ENCODE assay signal across 9 mouse cellular contexts in genomic region chr5:74172208-74172607, GRCm38 (mm10). TPM values are rescaled to one million over a fixed set of nuclear protein-coding genes. Genes with fewer than 3 reads are reported as not detected.
DNase-seq lines count a peak whose midpoint lies in the region; ATAC-seq lines count a peak whose summit lies in the region.
"Had no signal": no experiment of that assay in that cellular context is flagged by ENCODE, and none has a peak within 500 bp of the region (broad histone marks: within the 10 kb centered on the region; RNA-seq: fewer than 3 reads in every experiment).

No protein-coding gene starts in this region.

- ATAC-seq in kidney, embryonic 15.5 days (replicated peaks; ENCODE audit: low FRiP score), result peak; percentile 76
- ATAC-seq in embryonic facial prominence, embryonic 12.5 days (ENCODE audit: insufficient number of reproducible peaks, insufficient read depth, low FRiP score, low TSS enrichment), result 0 out of 2 replicates have a peak, but pooled peaks have one; percentile 18
- ATAC-seq in heart, embryonic 16.5 days (replicated peaks; ENCODE audit: extremely low read depth, insufficient read depth, low FRiP score), result peak; percentile 73

- peaks cover 53% of the 10 kb centered on the region for H3K4me1 ChIP-seq in kidney, embryonic 15.5 days
- H3K4me1 ChIP-seq in embryonic facial prominence, embryonic 12.5 days, result peaks cover 72% of the 10 kb centered on the region
- peaks cover 35% of the 10 kb centered on the region for H3K4me1 ChIP-seq in heart, embryonic 16.5 days (ENCODE audit: control insufficient read depth, insufficient read depth, low read length)

- H3K9ac ChIP-seq in kidney, embryonic 15.5 days, result no peak overlapping the region
- H3K9ac ChIP-seq in embryonic facial prominence, embryonic 12.5 days, result no peak overlapping the region
- H3K9ac ChIP-seq in heart, embryonic 16.5 days (ENCODE audit: low read length), result peak overlapping the region; percentile 59
- H3K9ac ChIP-seq: neural tube, embryonic 13.5 days had no signal

- no peak overlapping the region for H3K4me3 ChIP-seq in kidney, embryonic 15.5 days (replicated peaks)
- H3K4me3 ChIP-seq in embryonic facial prominence, embryonic 12.5 days, result no peak overlapping the region
- H3K4me3 ChIP-seq in heart, embryonic 16.5 days (ENCODE audit: low read length), result peak overlapping the region; percentile 16; the same call in 1 of the 2 replicates
- H3K4me3 ChIP-seq: neural tube, embryonic 13.5 days had no signal

- H3K27ac ChIP-seq in kidney, embryonic 15.5 days, result no peak overlapping the region
- peak overlapping the region; percentile 91 for H3K27ac ChIP-seq in embryonic facial prominence, embryonic 12.5 days
- peak overlapping the region; percentile 84 for H3K27ac ChIP-seq in heart, embryonic 16.5 days (ENCODE audit: low read length)
- H3K27ac ChIP-seq: neural tube, embryonic 13.5 days had no signal

- no peak overlapping the region for H3K4me2 ChIP-seq in kidney, embryonic 15.5 days
- H3K4me2 ChIP-seq in embryonic facial prominence, embryonic 12.5 days (replicated peaks), result no peak overlapping the region; the same call in 1 of the 2 replicates
- H3K4me2 ChIP-seq in heart, embryonic 16.5 days (ENCODE audit: low read depth, low read length), result peak overlapping the region; percentile 52
- H3K4me2 ChIP-seq: neural tube, embryonic 13.5 days had no signal

- no peak for DNase-seq in kidney, postnatal 25 days
- peak; percentile 73 for DNase-seq in mesoderm, embryonic 11.5 days (ENCODE audit: low read depth, low spot score)
- DNase-seq in cerebellum, adult 9-11 months, result no peak
- DNase-seq in thymus, postnatal 25 days, result no peak
- no peak for DNase-seq in thymus, postnatal 0 days (ENCODE audit: low spot score)

- no peaks in the 10 kb centered on the region for H3K9me3 ChIP-seq in kidney, embryonic 15.5 days (replicated peaks)
- H3K9me3 ChIP-seq in embryonic facial prominence, embryonic 12.5 days, result no peaks in the 10 kb centered on the region
- no peaks in the 10 kb centered on the region for H3K9me3 ChIP-seq in heart, embryonic 16.5 days (replicated peaks; ENCODE audit: control insufficient read depth, low read length)
- H3K9me3 ChIP-seq: neural tube, embryonic 13.5 days had no signal

- no peaks in the 10 kb centered on the region for H3K27me3 ChIP-seq in kidney, embryonic 15.5 days
- no peaks in the 10 kb centered on the region for H3K27me3 ChIP-seq in embryonic facial prominence, embryonic 12.5 days
- H3K27me3 ChIP-seq in heart, embryonic 16.5 days (ENCODE audit: control insufficient read depth, insufficient read depth, low read length), result no peaks in the 10 kb centered on the region
- H3K27me3 ChIP-seq: neural tube, embryonic 13.5 days had no signal

- H3K36me3 ChIP-seq in kidney, embryonic 15.5 days, result no peaks in the 10 kb centered on the region
- H3K36me3 ChIP-seq in embryonic facial prominence, embryonic 12.5 days, result no peaks in the 10 kb centered on the region
- no peaks in the 10 kb centered on the region for H3K36me3 ChIP-seq in heart, embryonic 16.5 days (ENCODE audit: control insufficient read depth, insufficient read depth)
- H3K36me3 ChIP-seq: neural tube, embryonic 13.5 days had no signal

- 38% methylated on average over 12 of the region's 12 CpGs for WGBS in kidney, embryonic 15.5 days
- WGBS in embryonic facial prominence, embryonic 12.5 days, result 13% methylated on average over 12 of the region's 12 CpGs
- WGBS in heart, embryonic 16.5 days, result 18% methylated on average over 12 of the region's 12 CpGs

RNA-seq across cellular contexts. Expression of gene Rasl11b, which starts 22.9 kb away (rescaled TPM):
- polyA plus RNA-seq in kidney, embryonic 15.5 days (2015; fragmentation: Nextera tagmentation; extraction: Ambion mirVana), result 60.3 and 63.1 TPM in 2 replicates
- 134 and 140 TPM in 2 replicates for polyA plus RNA-seq in embryonic facial prominence, embryonic 12.5 days (2016; fragmentation: Nextera tagmentation; extraction: Ambion mirVana)
- polyA plus RNA-seq in heart, embryonic 16.5 days (2015; fragmentation: Nextera tagmentation; extraction: Ambion mirVana), result 101 and 112 TPM in 2 replicates
- 26.8 and 28.6 TPM in 2 replicates for polyA plus RNA-seq in thymus, postnatal 0 days (2015; fragmentation: Nextera tagmentation; extraction: Ambion mirVana)

Comparison
In these comparisons a context has a peak if more than half of its experiments do, and no peak if none do; other contexts are left out.
1. ATAC-seq: peak in every context shown above with its lines; median percentile 76 in kidney, embryonic 15.5 days; 73 in heart, embryonic 16.5 days; 18 in embryonic facial prominence, embryonic 12.5 days.